Mouse (Mus musculus) CH12.LX (cell line): ENCODE measurements around the gene Nr0b2. TPM values are rescaled to one million over a fixed set of nuclear protein-coding genes. Genes with fewer than 3 reads are reported as not detected.

Experiments
- DNase-seq: peaks from one replicate; pipeline ENCODE4 v3.0.0-alpha.2; 2013; ENCODE audit errors: extremely low read depth
- H3K27ac ChIP-seq: 2 replicates; pipeline ENCODE4 v1.5.1; 2012; ENCODE audit warnings: low read depth, mild to moderate bottlenecking, control low read depth, moderate library complexity; ENCODE audit not compliant: insufficient read depth
- H3K27me3 ChIP-seq: replicated peaks from 2 replicates; pipeline ENCODE3; 2012; ENCODE audit warnings: inconsistent platforms
- H3K36me3 ChIP-seq, 2 experiments: replicated peaks in 1 of 2; 2 replicates each; pipeline versions ENCODE3 to v1.6.1; 2012; ENCODE audit warnings: inconsistent platforms in 1 of 2, low read length in 1 of 2, mild to moderate bottlenecking in 1 of 2, mixed read lengths in 1 of 2, moderate library complexity in 1 of 2; ENCODE audit not compliant: control insufficient read depth in 1 of 2, insufficient read depth in 1 of 2
- H3K4me1 ChIP-seq, 2 experiments: 2 replicates each; pipeline ENCODE4 v1.6.1; 2012; ENCODE audit warnings: inconsistent platforms in 1 of 2, moderate library complexity in 1 of 2; ENCODE audit not compliant: insufficient read depth in 2 of 2, control insufficient read depth in 1 of 2
- H3K4me2 ChIP-seq: 2 replicates; pipeline ENCODE4 v1.6.1; 2012; ENCODE audit warnings: low read depth, mild to moderate bottlenecking, control low read depth; ENCODE audit not compliant: poor library complexity, insufficient read depth, severe bottlenecking
- H3K4me3 ChIP-seq, 3 experiments: fragments of 150-350 bp in 1 of 3; sonication (generic) in 1 of 3; replicated peaks in 1 of 3; 2 replicates each; pipeline versions ENCODE3 to v1.5.1; 2011 to 2012; ENCODE audit warnings: low read depth in 2 of 3, low read length in 2 of 3, mild to moderate bottlenecking in 2 of 3, moderate library complexity in 2 of 3, control low read depth in 1 of 3, improper control_type of control experiment in 1 of 3, inconsistent platforms in 1 of 3, mixed read lengths in 1 of 3; ENCODE audit not compliant: poor library complexity in 1 of 3
- H3K79me2 ChIP-seq: replicated peaks from 2 replicates; pipeline ENCODE4 v1.6.1; 2012; ENCODE audit warnings: mild to moderate bottlenecking, moderate library complexity; ENCODE audit not compliant: control insufficient read depth, poor library complexity, insufficient read depth, severe bottlenecking; ENCODE audit errors: extremely low read depth
- H3K9ac ChIP-seq: 2 replicates; pipeline ENCODE4 v1.6.1; 2012; ENCODE audit warnings: low read depth, mild to moderate bottlenecking, control low read depth, moderate library complexity; ENCODE audit not compliant: insufficient read depth
- H3K9me3 ChIP-seq: replicated peaks from 2 replicates; pipeline ENCODE3; 2012; ENCODE audit warnings: low read length, inconsistent platforms, mixed read lengths
- BHLHE40 ChIP-seq: IDR thresholded peaks from 2 replicates; pipeline ENCODE4 v1.6.1; 2011; ENCODE audit warnings: mild to moderate bottlenecking, low read depth, low read length, improper control_type of control experiment
- CHD2 ChIP-seq: IDR thresholded peaks from 2 replicates; pipeline ENCODE4 v1.6.1; 2011; ENCODE audit warnings: low read length, improper control_type of control experiment
- CTCF ChIP-seq, 2 experiments: IDR thresholded peaks in 1 of 2; conservative IDR thresholded peaks in 1 of 2; 2 replicates each; pipeline ENCODE4 v1.5.1; 2011 to 2012; ENCODE audit warnings: low read depth in 2 of 2, low read length in 2 of 2, improper control_type of control experiment in 1 of 2, inconsistent platforms in 1 of 2, mild to moderate bottlenecking in 1 of 2, moderate library complexity in 1 of 2
- ELF1 ChIP-seq: IDR thresholded peaks from 2 replicates; pipeline ENCODE4 v1.6.1; 2014; ENCODE audit warnings: low read depth, mild to moderate bottlenecking, inconsistent platforms, low read length, improper control_type of control experiment
- EP300 ChIP-seq: IDR thresholded peaks from 2 replicates; pipeline ENCODE4 v1.6.1; 2011; ENCODE audit warnings: low read length, improper control_type of control experiment
- ETS1 ChIP-seq: conservative IDR thresholded peaks from 2 replicates; pipeline ENCODE4 v1.6.1; 2012; ENCODE audit warnings: low read depth, mild to moderate bottlenecking, inconsistent platforms, low read length, improper control_type of control experiment, moderate library complexity
- HCFC1 ChIP-seq: IDR thresholded peaks from 2 replicates; pipeline ENCODE4 v1.6.1; 2012; ENCODE audit warnings: low read depth, mild to moderate bottlenecking, inconsistent platforms, low read length, improper control_type of control experiment
- MAFK ChIP-seq: IDR thresholded peaks from 2 replicates; pipeline ENCODE4 v1.6.1; 2011; ENCODE audit warnings: low read length, improper control_type of control experiment; ENCODE audit not compliant: insufficient replicate concordance
- MXI1 ChIP-seq: IDR thresholded peaks from 2 replicates; pipeline ENCODE4 v1.6.1; 2011; ENCODE audit warnings: mild to moderate bottlenecking, low read depth, low read length, improper control_type of control experiment
- NELFE ChIP-seq: IDR thresholded peaks from 2 replicates; pipeline ENCODE4 v1.6.1; 2011; ENCODE audit warnings: low read depth, low read length, improper control_type of control experiment
- NRF1 ChIP-seq: IDR thresholded peaks from 2 replicates; pipeline ENCODE4 v1.6.1; 2014; ENCODE audit warnings: low read depth, mild to moderate bottlenecking, inconsistent platforms, low read length, improper control_type of control experiment, moderate library complexity
- PAX5 ChIP-seq: IDR thresholded peaks from 2 replicates; pipeline ENCODE4 v1.6.1; 2012; ENCODE audit warnings: low read length, inconsistent platforms, mixed read lengths
- POLR2A ChIP-seq: IDR thresholded peaks from 2 replicates; pipeline ENCODE4 v1.6.1; 2011; ENCODE audit warnings: low read depth, mild to moderate bottlenecking, improper control_type of control experiment, low read length
- POLR2AphosphoS2 ChIP-seq: IDR thresholded peaks from 2 replicates; pipeline ENCODE4 v1.6.1; 2011; ENCODE audit warnings: low read depth, low read length, improper control_type of control experiment
- RCOR1 ChIP-seq: conservative IDR thresholded peaks from 2 replicates; pipeline ENCODE4 v1.6.1; 2012; ENCODE audit warnings: low read depth, mild to moderate bottlenecking, inconsistent platforms, low read length, improper control_type of control experiment
- SIN3A ChIP-seq: IDR thresholded peaks from 2 replicates; pipeline ENCODE4 v1.6.1; 2012; ENCODE audit warnings: low read length, improper control_type of control experiment, inconsistent platforms
- SMC3 ChIP-seq: IDR thresholded peaks from 2 replicates; pipeline ENCODE4 v1.6.1; 2011; ENCODE audit warnings: low read depth, low read length, improper control_type of control experiment
- TBP ChIP-seq: conservative IDR thresholded peaks from 2 replicates; pipeline ENCODE4 v1.6.1; 2011; ENCODE audit warnings: low read depth, low read length, improper control_type of control experiment
- UBTF ChIP-seq: IDR thresholded peaks from 2 replicates; pipeline ENCODE4 v1.6.1; 2012; ENCODE audit warnings: low read depth, mild to moderate bottlenecking, inconsistent platforms, low read length, improper control_type of control experiment, moderate library complexity
- USF1 ChIP-seq: IDR thresholded peaks from 2 replicates; pipeline ENCODE4 v1.6.1; 2014; ENCODE audit warnings: low read depth, mild to moderate bottlenecking, inconsistent platforms, low read length, improper control_type of control experiment
- USF2 ChIP-seq: conservative IDR thresholded peaks from 2 replicates; pipeline ENCODE4 v1.6.1; 2011; ENCODE audit warnings: low read depth, low read length, improper control_type of control experiment
- ZC3H11A ChIP-seq: IDR thresholded peaks from 2 replicates; pipeline ENCODE4 v1.6.1; 2012; ENCODE audit warnings: low read depth, mild to moderate bottlenecking, inconsistent platforms, low read length, improper control_type of control experiment
- ZKSCAN1 ChIP-seq: IDR thresholded peaks from 2 replicates; pipeline ENCODE4 v1.6.1; 2012; ENCODE audit warnings: low read depth, inconsistent platforms, low read length, improper control_type of control experiment, borderline replicate concordance
- ZMIZ1 ChIP-seq: IDR thresholded peaks from 2 replicates; pipeline ENCODE4 v1.6.1; 2012; ENCODE audit warnings: low read depth, mild to moderate bottlenecking, inconsistent platforms, low read length, improper control_type of control experiment
- ZNF384 ChIP-seq: IDR thresholded peaks from 2 replicates; pipeline ENCODE4 v1.6.1; 2012; ENCODE audit warnings: low read depth, low read length, improper control_type of control experiment, inconsistent platforms
- dilution Hi-C: fragments of 300-500 bp; cut with MboI; formaldehyde crosslinking; loops from 2 replicates; pipeline ENCODE4 v1.14.3; 2020; ENCODE audit warnings: low sequenced_read_pairs; ENCODE audit not compliant: extremely low pct_unique_long_range_greater_than_20kb, extremely low pct_ligation_motif_present
- in situ Hi-C: fragments of 300-500 bp; cut with MboI; formaldehyde crosslinking; loops from 3 replicates; pipeline ENCODE4 v1.14.3; 2019; ENCODE audit warnings: low sequenced_read_pairs, low pct_ligation_motif_present, low pct_unique_long_range_greater_than_20kb, mixed read lengths
- polyA plus RNA-seq: library from polyadenylated mRNA; unstranded; fragments of >175 nt; gene quantifications from 2 replicates; pipeline ENCODE4 v1.2.1, GENCODE M21; 2012; ENCODE audit warnings: low read depth; ENCODE audit not compliant: insufficient read length
- total RNA-seq, 2 experiments: library from RNA; depleted of rRNA; stranded (reverse); fragments of 300-350 nt in 1 of 2; fragments of >200 nt in 1 of 2; gene quantifications; 2 replicates each; pipeline ENCODE4 v1.2.3; 2012 to 2014

Gene Nr0b2
- total and polyA plus RNA-seq, 3 experiments = not detected

DNA sequence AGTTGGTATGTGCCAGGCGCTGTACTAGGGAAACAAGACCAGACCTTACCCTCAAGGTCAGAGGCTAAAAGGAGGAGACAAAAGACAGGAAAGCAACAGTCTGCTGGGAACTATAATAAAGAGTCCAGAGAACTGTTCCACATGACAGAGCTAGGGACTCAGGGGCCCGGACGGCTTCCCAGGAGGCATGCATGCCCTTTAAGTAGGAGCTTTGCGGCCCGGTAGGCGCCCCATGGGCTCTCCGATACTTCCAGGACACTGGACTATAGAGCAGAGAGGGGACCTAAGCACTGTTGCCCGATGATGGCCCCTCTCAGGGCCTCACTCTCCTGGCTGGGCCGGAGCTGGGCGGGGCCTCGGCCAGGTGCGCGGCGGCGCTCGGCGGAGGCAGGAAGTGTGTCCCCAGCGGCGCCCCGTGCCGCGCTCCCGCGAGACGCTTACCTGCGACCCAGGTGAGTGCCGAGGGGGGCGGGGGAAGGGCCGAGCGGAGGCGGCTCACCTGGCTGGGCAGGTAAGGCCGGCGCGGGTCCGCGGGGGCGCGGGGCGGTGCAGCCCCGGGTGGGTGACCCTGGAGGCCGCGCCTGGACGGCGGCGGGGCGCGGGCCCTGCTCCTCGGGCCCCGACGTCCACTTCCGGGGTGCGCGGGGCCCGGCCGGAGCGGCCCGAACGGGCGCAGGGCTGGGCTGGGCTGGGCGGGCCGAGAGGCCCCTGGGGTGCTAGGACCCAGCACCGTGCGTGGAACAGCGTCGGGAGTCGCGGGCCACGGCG, 34.4 kb upstream of the Nr0b2 start, which contains the start of gene Kdf1:
Gene Kdf1, plus strand, starts transcription at position 363 of the 768 bp plus-strand sequence.
- H3K27me3 ChIP-seq = peaks cover 14% of the 10 kb centered on the region
- H3K4me2 ChIP-seq = no peak within 1 kb of the TSS
- H3K4me1 ChIP-seq = no peaks in the 10 kb centered on the region
- in situ Hi-C loops (no loop called here), dilution Hi-C loops (no loop called here)
- no peak for DNase-seq
- no peak within 1 kb of the TSS for H3K27ac ChIP-seq
- H3K4me3 ChIP-seq = no peak within 1 kb of the TSS
- no peak for TF ChIP-seq NRF1
- TF ChIP-seq POLR2A = no peak
- TF ChIP-seq ELF1 = no peak
- no peak for TF ChIP-seq CHD2
- no peak for TF ChIP-seq UBTF
- TF ChIP-seq POLR2AphosphoS2 = no peak
- no peak for TF ChIP-seq HCFC1
- no peak for TF ChIP-seq CTCF (conservative IDR thresholded peaks at IDR 0.05 in 1 of 2, IDR thresholded peaks at IDR 0.05 in 1 of 2; ENCODE audit: low read depth in 2 of 2, low read length in 2 of 2)
- TF ChIP-seq RCOR1 = no peak
- TF ChIP-seq ZC3H11A = no peak
- no peak for TF ChIP-seq ZKSCAN1
- no peak for TF ChIP-seq BHLHE40
- TF ChIP-seq ETS1 = no peak
- no peaks in the 10 kb centered on the region for H3K36me3 ChIP-seq
- no peaks in the 10 kb centered on the region for H3K79me2 ChIP-seq
- no peak within 1 kb of the TSS for H3K9ac ChIP-seq
- no peaks in the 10 kb centered on the region for H3K9me3 ChIP-seq

DNA sequence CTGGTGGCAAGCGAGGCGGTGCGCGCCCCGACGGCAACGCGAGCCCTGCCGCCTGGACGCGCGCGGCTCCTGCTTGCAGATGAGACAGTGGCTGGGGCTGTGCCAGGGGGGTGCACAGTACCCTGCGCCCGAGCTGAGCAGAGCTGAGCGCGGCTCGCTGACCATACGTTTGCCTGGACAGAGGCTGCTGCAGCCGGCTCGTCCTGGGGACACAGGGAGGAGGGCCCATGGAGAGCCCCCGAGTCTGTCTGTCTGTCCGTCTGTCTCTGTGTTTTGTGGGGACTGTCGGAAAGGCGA, 33.9 kb upstream of the Nr0b2 start:
- Histone ChIP-seq H3K4me3 (no peak overlapping the region), H3K36me3 (no peaks in the 10 kb centered on the region), H3K9ac (no peak overlapping the region), H3K4me2 (no peak overlapping the region)
- TF ChIP-seq ZMIZ1 (no peak), TBP (no peak), ZNF384 (no peak), MAFK (no peak), EP300 (no peak), ZC3H11A (no peak), USF2 (no peak), NELFE (no peak), SIN3A (no peak), USF1 (no peak), NRF1 (no peak), MXI1 (no peak), PAX5 (no peak), SMC3 (no peak)
- TF ChIP-seq, all 38 proteins: peak for 0
- no peak for DNase-seq
- Histone ChIP-seq H3K9me3 (no peaks in the 10 kb centered on the region), H3K79me2 (no peaks in the 10 kb centered on the region), H3K27ac (no peak overlapping the region), H3K4me1 (no peaks in the 10 kb centered on the region), H3K27me3 (peaks cover 14% of the 10 kb centered on the region)
- in situ Hi-C loops = no loop called here
- dilution Hi-C loops = no loop called here
